Comparison of ENCODE assay signal across 26 mouse cellular contexts in the genomic region with DNA sequence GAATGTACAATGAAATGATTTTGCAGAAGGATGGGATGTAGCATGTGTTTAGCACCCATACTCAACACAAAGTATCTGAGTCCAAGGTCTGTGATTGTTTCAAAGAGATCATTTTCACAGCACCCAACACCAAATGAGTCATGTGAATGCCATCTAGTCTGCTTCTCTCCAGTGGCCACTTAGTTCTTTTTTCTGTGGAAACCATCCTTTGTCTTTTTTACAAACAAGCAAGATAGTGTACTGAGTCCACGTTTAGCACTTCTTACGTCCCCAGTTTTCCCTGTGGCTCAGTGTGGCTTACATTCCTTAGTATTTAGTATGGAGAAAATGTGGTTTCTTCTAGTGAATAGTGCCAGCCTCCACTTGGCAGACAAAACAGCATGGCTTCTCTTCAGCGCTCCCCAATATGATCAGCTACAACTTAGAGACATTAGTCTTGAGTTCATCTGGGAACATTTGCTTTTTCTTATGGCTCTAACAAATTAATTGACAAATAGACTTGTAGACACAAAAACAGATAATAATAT.
"Had no signal": no experiment of that assay in that cellular context is flagged by ENCODE, and none has a peak within 500 bp of the region (broad histone marks: within the 10 kb centered on the region; RNA-seq: fewer than 3 reads in every experiment).

No protein-coding gene starts in this region.

- H3K4me2 ChIP-seq: heart, embryonic 11.5 days; heart, embryonic 13.5 days; heart, embryonic 15.5 days; hindbrain, embryonic 13.5 days; intestine, embryonic 15.5 days; limb, embryonic 13.5 days; limb, embryonic 15.5 days; liver, embryonic 12.5 days had no signal

- H3K4me1 ChIP-seq: heart, embryonic 13.5 days; heart, embryonic 15.5 days; hindbrain, embryonic 13.5 days; intestine, embryonic 15.5 days; limb, embryonic 13.5 days; limb, embryonic 15.5 days; liver, embryonic 12.5 days had no signal

- H3K27ac ChIP-seq: gastrocnemius, adult 2 months; heart, adult 2 months; heart, embryonic 13.5 days; heart, embryonic 15.5 days; hindbrain, embryonic 13.5 days; intestine, embryonic 15.5 days; layer of hippocampus, adult 2 months; limb, embryonic 13.5 days; limb, embryonic 15.5 days; liver, embryonic 12.5 days; liver, embryonic 14.5 days had no signal

- H3K9ac ChIP-seq: heart, embryonic 13.5 days; heart, embryonic 15.5 days; hindbrain, embryonic 13.5 days; intestine, embryonic 15.5 days; limb, embryonic 13.5 days; limb, embryonic 15.5 days; liver, embryonic 12.5 days; liver, embryonic 14.5 days had no signal

- DNase-seq: gastrocnemius, adult 2 months; gastrocnemius, postnatal 10 days; gastrocnemius, postnatal 25 days; heart, adult 2 months; heart, postnatal 14 days; heart, postnatal 36 days; kidney, adult 18-20 months; kidney, adult 8-10 months; kidney, postnatal 10 days; kidney, postnatal 25 days; kidney, postnatal 4 days; layer of hippocampus, postnatal 36 days; left cerebral cortex, postnatal 4 days had no signal

- H3K36me3 ChIP-seq: heart, embryonic 13.5 days; heart, embryonic 15.5 days; hindbrain, embryonic 13.5 days; intestine, embryonic 15.5 days; limb, embryonic 13.5 days; limb, embryonic 15.5 days; liver, embryonic 12.5 days had no signal

- H3K4me3 ChIP-seq: gastrocnemius, adult 2 months; heart, adult 2 months; heart, embryonic 13.5 days; heart, embryonic 15.5 days; hindbrain, embryonic 13.5 days; intestine, embryonic 15.5 days; layer of hippocampus, adult 2 months; limb, embryonic 13.5 days; limb, embryonic 15.5 days; liver, embryonic 12.5 days had no signal

- ATAC-seq: hindbrain, embryonic 16.5 days; inflammation-experienced regulatory T-cells, adult 6 months; intestine, embryonic 15.5 days; intestine, postnatal 0 days; liver, embryonic 12.5 days had no signal

- H3K9me3 ChIP-seq: heart, embryonic 13.5 days; heart, embryonic 15.5 days; hindbrain, embryonic 13.5 days; intestine, embryonic 15.5 days; limb, embryonic 13.5 days; limb, embryonic 15.5 days; liver, embryonic 12.5 days had no signal

- H3K27me3 ChIP-seq: heart, embryonic 13.5 days; heart, embryonic 15.5 days; hindbrain, embryonic 13.5 days; intestine, embryonic 15.5 days; limb, embryonic 13.5 days; limb, embryonic 15.5 days; liver, embryonic 12.5 days had no signal
